Mouse (Mus musculus) myocyte (in vitro differentiated cells): ENCODE data around the gene Nelfb. TPM values are rescaled to one million over a fixed set of nuclear protein-coding genes. Genes with fewer than 3 reads are reported as not detected.
A peak's percentile ranks its signal among the peaks of the same experiment; 100 is the strongest.

ENCODE experiments used
- H3K27me3 ChIP-seq: one replicate; pipeline ENCODE4 v1.6.1; 2011; ENCODE audit not compliant: control insufficient read depth, insufficient read depth, insufficient read length
- H3K36me3 ChIP-seq: one replicate; pipeline ENCODE4 v1.6.1; 2011; ENCODE audit not compliant: control insufficient read depth, insufficient read depth
- H3K4me2 ChIP-seq: one replicate; pipeline ENCODE4 v1.6.1; 2011; ENCODE audit warnings: low read depth, control low read depth
- H3K4me3 ChIP-seq: one replicate; pipeline ENCODE4 v1.5.1; 2011; ENCODE audit warnings: mild to moderate bottlenecking, control low read depth, moderate library complexity
- H3K79me2 ChIP-seq: one replicate; pipeline ENCODE4 v1.6.1; 2011; ENCODE audit not compliant: control insufficient read depth, insufficient read depth
- H3ac ChIP-seq: one replicate; pipeline ENCODE4 v1.6.1; 2011; ENCODE audit not compliant: control insufficient read depth, insufficient read length
- CEBPB ChIP-seq: IDR thresholded peaks from 2 replicates; pipeline ENCODE4 v1.6.1; 2011; ENCODE audit warnings: mild to moderate bottlenecking, moderate library complexity; ENCODE audit not compliant: poor library complexity, insufficient read depth, severe bottlenecking
- E2F4 ChIP-seq: IDR thresholded peaks from one replicate; pipeline ENCODE4 v1.6.1; 2011; ENCODE audit warnings: mild to moderate bottlenecking, control low read depth, moderate library complexity; ENCODE audit not compliant: insufficient read depth
- MAX ChIP-seq: IDR thresholded peaks from one replicate; pipeline ENCODE4 v1.6.1; 2011; ENCODE audit warnings: low read depth, mild to moderate bottlenecking, control low read depth
- MYOD1 ChIP-seq, 3 experiments: IDR thresholded peaks; one replicate each; pipeline ENCODE4 v1.6.1; 2011; ENCODE audit warnings: control low read depth in 2 of 3, low read depth in 2 of 3, mild to moderate bottlenecking in 2 of 3, moderate library complexity in 1 of 3; ENCODE audit not compliant: insufficient read length in 2 of 3, control insufficient read depth in 1 of 3
- MYOG ChIP-seq, 3 experiments: IDR thresholded peaks; one replicate each; pipeline ENCODE4 v1.6.1; 2011; ENCODE audit warnings: control low read depth in 2 of 3, low read depth in 2 of 3, mild to moderate bottlenecking in 2 of 3; ENCODE audit not compliant: insufficient read length in 2 of 3, control insufficient read depth in 1 of 3, insufficient read depth in 1 of 3
- POLR2A ChIP-seq: IDR thresholded peaks from one replicate; pipeline ENCODE4 v1.6.1; 2011; ENCODE audit warnings: low read depth, mild to moderate bottlenecking, control low read depth, moderate library complexity; ENCODE audit not compliant: insufficient read length
- POLR2AphosphoS2 ChIP-seq: IDR thresholded peaks from one replicate; pipeline ENCODE4 v1.6.1; 2011; ENCODE audit warnings: low read depth, control low read depth; ENCODE audit not compliant: insufficient read length
- REST ChIP-seq: IDR thresholded peaks from one replicate; pipeline ENCODE4 v1.6.1; 2011; ENCODE audit warnings: mild to moderate bottlenecking, control low read depth, moderate library complexity; ENCODE audit not compliant: insufficient read depth, insufficient read length
- SRF ChIP-seq: IDR thresholded peaks from one replicate; pipeline ENCODE4 v1.6.1; 2011; ENCODE audit warnings: low read depth; ENCODE audit not compliant: control insufficient read depth, insufficient read length
- TCF12 ChIP-seq: IDR thresholded peaks from one replicate; pipeline ENCODE4 v1.6.1; 2011; ENCODE audit warnings: mild to moderate bottlenecking, control low read depth; ENCODE audit not compliant: poor library complexity, insufficient read depth, severe bottlenecking
- TCF3 ChIP-seq: IDR thresholded peaks from one replicate; pipeline ENCODE4 v1.6.1; 2011; ENCODE audit warnings: low read depth, control low read depth; ENCODE audit not compliant: insufficient read length
- USF1 ChIP-seq: IDR thresholded peaks from one replicate; pipeline ENCODE4 v1.6.1; 2011; ENCODE audit warnings: low read depth, mild to moderate bottlenecking, control low read depth, moderate library complexity
- polyA plus RNA-seq: library from polyadenylated mRNA; unstranded; fragments of >200 nt; fragmentation: generic; extraction: Trizol; gene quantifications from one replicate; pipeline ENCODE4 v1.2.1, GENCODE M21; 2012; ENCODE audit warnings: missing spikeins

The Nelfb gene
- polyA plus RNA-seq, 1 experiment = 55.8 TPM

- Histone ChIP-seq H3K27me3 (no peaks in the 10 kb centered on the region), H3K79me2 (peaks cover 15% of the 10 kb centered on the region), H3ac (no peak within 1 kb of the TSS), H3K4me2 (no peak within 1 kb of the TSS), H3K4me3 (no peak within 1 kb of the TSS), H3K36me3 (no peaks in the 10 kb centered on the region)
- no peak for TF ChIP-seq POLR2AphosphoS2
- TF ChIP-seq SRF = no peak
- no peak for TF ChIP-seq MYOD1 (IDR thresholded peaks at IDR 0.05; ENCODE audit: control insufficient read depth in 1 of 3, insufficient read length in 2 of 3, low read depth in 2 of 3)
- TF ChIP-seq TCF3 = no peak
- no peak for TF ChIP-seq E2F4
- no peak for TF ChIP-seq POLR2A
- TF ChIP-seq TCF12 = no peak
- no peak for TF ChIP-seq USF1
- TF ChIP-seq MYOG (IDR thresholded peaks at IDR 0.05; ENCODE audit: control insufficient read depth in 1 of 3, insufficient read depth in 1 of 3, insufficient read length in 2 of 3, low read depth in 2 of 3) = no peak
- no peak for TF ChIP-seq CEBPB
- TF ChIP-seq REST = no peak
- no peak for TF ChIP-seq MAX
Measured at GRCm38 (mm10) chr2:25214444-25214843, 3.2 kb upstream of the Nelfb start, which contains the start of gene Stpg3. TSS of gene Stpg3 (minus strand) at chr2:25214637.

GRCm38 (mm10) chr2:25213266-25213865 lies 2.1 kb upstream of the Nelfb start:
- H3K36me3 ChIP-seq = no peaks in the 10 kb centered on the region
- no peak overlapping the region for H3ac ChIP-seq
- H3K4me2 ChIP-seq = no peak overlapping the region
- H3K27me3 ChIP-seq = no peaks in the 10 kb centered on the region
- no peak overlapping the region for H3K4me3 ChIP-seq
- peaks cover 20% of the 10 kb centered on the region for H3K79me2 ChIP-seq
- TF ChIP-seq POLR2AphosphoS2 = no peak
- TF ChIP-seq TCF12 = no peak
- no peak for TF ChIP-seq USF1
- no peak for TF ChIP-seq SRF
- no peak for TF ChIP-seq TCF3
- no peak for TF ChIP-seq MYOG (IDR thresholded peaks at IDR 0.05; ENCODE audit: control insufficient read depth in 1 of 3, insufficient read depth in 1 of 3, insufficient read length in 2 of 3, low read depth in 2 of 3)
- TF ChIP-seq MAX = no peak
- TF ChIP-seq MYOD1 (IDR thresholded peaks at IDR 0.05; ENCODE audit: control insufficient read depth in 1 of 3, insufficient read length in 2 of 3, low read depth in 2 of 3) = no peak
- no peak for TF ChIP-seq REST
- no peak for TF ChIP-seq POLR2A
- TF ChIP-seq E2F4 = no peak
- TF ChIP-seq CEBPB = no peak

DNA sequence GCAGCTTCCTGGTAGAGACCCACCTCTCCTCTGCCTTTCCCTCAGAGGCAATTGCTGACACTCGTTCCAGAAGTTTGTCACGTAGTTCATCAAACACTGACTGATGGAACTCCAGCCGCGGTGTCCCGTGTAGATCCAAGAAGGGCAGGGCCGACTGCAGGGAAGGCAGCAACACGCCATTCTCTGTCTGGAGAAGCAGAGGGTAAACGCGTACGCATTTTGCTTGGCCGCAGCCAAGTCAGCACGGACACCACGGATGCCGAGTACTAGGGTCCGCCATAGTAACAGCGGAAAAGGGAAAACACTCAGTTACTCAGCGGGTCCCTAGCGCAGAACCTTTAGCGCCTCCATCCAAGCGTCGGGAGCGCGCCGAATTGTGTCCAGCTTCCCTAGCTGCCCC lies 603 bp downstream of the Nelfb start:
- Histone ChIP-seq H3K36me3 (peaks cover 9% of the 10 kb centered on the region), H3K27me3 (no peaks in the 10 kb centered on the region), H3ac (peak overlapping the region; percentile 41), H3K4me2 (peak overlapping the region; percentile 96), H3K79me2 (peaks cover 34% of the 10 kb centered on the region), H3K4me3 (peak overlapping the region; percentile 96)
- TF ChIP-seq MYOG (IDR thresholded peaks at IDR 0.05; ENCODE audit: control insufficient read depth in 1 of 3, insufficient read depth in 1 of 3, insufficient read length in 2 of 3, low read depth in 2 of 3) = no peak
- no peak for TF ChIP-seq MYOD1 (IDR thresholded peaks at IDR 0.05; ENCODE audit: control insufficient read depth in 1 of 3, insufficient read length in 2 of 3, low read depth in 2 of 3)
- no peak for TF ChIP-seq E2F4
- no peak for TF ChIP-seq MAX
- TF ChIP-seq TCF12 = no peak
- no peak for TF ChIP-seq TCF3
- no peak for TF ChIP-seq CEBPB
- no peak for TF ChIP-seq SRF
- TF ChIP-seq POLR2AphosphoS2 = no peak

GRCm38 (mm10) chr2:25207593-25207992 lies 3.7 kb downstream of the Nelfb start:
- peaks cover 34% of the 10 kb centered on the region for H3K79me2 ChIP-seq
- peaks cover 21% of the 10 kb centered on the region for H3K36me3 ChIP-seq
- H3K4me2 ChIP-seq = no peak overlapping the region
- no peak overlapping the region for H3ac ChIP-seq
- H3K4me3 ChIP-seq = no peak overlapping the region
- no peak for TF ChIP-seq CEBPB
- TF ChIP-seq TCF12 = no peak
- no peak for TF ChIP-seq USF1
- TF ChIP-seq MAX = no peak
- no peak for TF ChIP-seq REST
- no peak for TF ChIP-seq SRF
- TF ChIP-seq E2F4 = no peak
- no peak for TF ChIP-seq TCF3
- no peaks in the 10 kb centered on the region for H3K27me3 ChIP-seq
